Mouse (Mus musculus): Measurements from ENCODE around the gene Nphs1.

- TF ChIP-seq CTCF (IDR thresholded peaks at IDR 0.05; ENCODE audit: extremely low read depth, insufficient read depth, insufficient read length, insufficient replicate concordance) (no peak), POLR2A (IDR thresholded peaks at IDR 0.05; ENCODE audit: low read depth, low read length) (no peak)
Measured at GRCm38 (mm10) chr7:30435156-30435555, 23.0 kb upstream of the Nphs1 start.
